Mouse (Mus musculus) small intestine, adult 2 months (tissue): ENCODE data around the gene Gabpb2.
"Not testable (repeated sequence)": the region's sequence is repeated elsewhere in the genome, so short reads cannot be mapped to it uniquely, and the experiment has no call there.

ENCODE experiments used
- CTCF ChIP-seq: fragments of 200-500 bp; IDR thresholded peaks from 2 replicates; pipeline ENCODE4 v1.5.1; 2012; ENCODE audit warnings: low read depth, mild to moderate bottlenecking, control low read depth, inconsistent platforms, low read length, moderate library complexity, mixed read lengths; ENCODE audit not compliant: insufficient replicate concordance, insufficient read length; ENCODE audit errors: extremely low read depth
- POLR2A ChIP-seq: fragments of 200-500 bp; IDR thresholded peaks from 2 replicates; pipeline ENCODE4 v1.6.1; 2012; ENCODE audit warnings: low read depth, mild to moderate bottlenecking, control low read depth, inconsistent platforms, low read length, moderate library complexity

GRCm38 (mm10) chr3:95132389-95132788 is 85.3 kb downstream of the Gabpb2 start:
- TF ChIP-seq CTCF, result peak; percentile 22; the same call in 1 of the 2 replicates
- not testable (repeated sequence) for TF ChIP-seq POLR2A
